Mouse (Mus musculus): ENCODE data around the gene Casp8. TPM values are rescaled to one million over a fixed set of nuclear protein-coding genes. Genes with fewer than 3 reads are reported as not detected.
"Not testable (repeated sequence)": the region's sequence is repeated elsewhere in the genome, so short reads cannot be mapped to it uniquely, and the experiment has no call there.

Casp8 gene
- total and polyA plus RNA-seq, 3 experiments = 36.2 to 59.3 (median 53.3) TPM

DNA sequence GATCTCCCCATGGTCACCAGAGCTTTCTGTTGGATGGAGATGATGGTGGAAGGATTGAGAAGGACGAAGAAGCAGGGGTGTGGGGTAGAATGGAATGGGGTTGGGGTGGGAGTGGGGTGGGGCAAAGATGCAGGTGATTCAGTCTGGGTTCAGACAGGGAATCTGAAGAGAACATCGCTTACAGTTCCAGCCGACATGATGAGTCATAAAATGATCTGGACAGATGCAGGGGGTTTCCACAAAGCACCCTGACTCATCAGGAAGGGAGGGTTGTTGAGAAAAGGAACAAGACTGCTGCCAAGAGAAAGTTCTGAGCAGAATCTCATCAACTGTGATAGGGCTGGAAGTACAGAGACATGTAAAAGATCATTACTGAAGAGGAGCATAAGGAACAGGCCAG is 61.6 kb downstream of the Casp8 start:
- peak; percentile 70 for DNase-seq (ENCODE audit: extremely low read depth)
- dilution Hi-C loops (cut with MboI; ENCODE audit: extremely low pct_ligation_motif_present, extremely low pct_unique_long_range_greater_than_20kb, low sequenced_read_pairs) = not testable (repeated sequence)

DNA sequence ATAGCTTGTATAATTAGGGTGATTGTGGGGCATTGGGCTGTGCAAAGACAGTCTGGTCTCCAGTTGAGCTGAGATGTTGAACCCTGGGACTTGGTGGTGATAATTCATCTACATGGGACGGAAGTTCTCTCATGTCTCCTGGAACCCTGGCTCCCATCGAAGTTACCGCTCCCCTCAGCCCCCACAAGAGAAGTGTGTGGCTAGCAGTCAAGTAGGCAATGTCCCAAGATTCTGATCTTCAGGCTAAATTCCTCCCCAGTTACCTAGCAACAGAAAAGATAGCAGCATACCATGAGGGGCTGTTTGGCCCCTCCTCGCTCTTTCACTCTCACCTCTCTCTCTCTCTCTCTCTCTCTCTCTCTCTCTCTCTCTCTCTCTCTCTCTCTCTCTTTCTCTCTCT is 64.0 kb downstream of the Casp8 start:
- H3K9me3 ChIP-seq (replicated peaks; ENCODE audit: low read length); H3K36me3 ChIP-seq (replicated peaks in 1 of 2; ENCODE audit: control insufficient read depth in 1 of 2, insufficient read depth in 1 of 2, low read length in 1 of 2); DNase-seq (ENCODE audit: extremely low read depth); H3K79me2 ChIP-seq (replicated peaks; ENCODE audit: control insufficient read depth, extremely low read depth, insufficient read depth, poor library complexity, severe bottlenecking); dilution Hi-C loops (cut with MboI; ENCODE audit: extremely low pct_ligation_motif_present, extremely low pct_unique_long_range_greater_than_20kb, low sequenced_read_pairs); H3K27ac ChIP-seq (ENCODE audit: insufficient read depth, low read depth); H3K27me3 ChIP-seq (replicated peaks); H3K4me3 ChIP-seq (replicated peaks in 1 of 3; ENCODE audit: low read depth in 2 of 3, low read length in 2 of 3, poor library complexity in 1 of 3); in situ Hi-C loops (cut with MboI; ENCODE audit: low pct_ligation_motif_present, low pct_unique_long_range_greater_than_20kb, low sequenced_read_pairs); H3K9ac ChIP-seq (ENCODE audit: insufficient read depth, low read depth): not testable (repeated sequence)
- Histone ChIP-seq H3K4me2 (ENCODE audit: insufficient read depth, low read depth, poor library complexity, severe bottlenecking) (0 out of 2 replicates have a peak overlapping the region, but pooled peaks have one; percentile 92), H3K4me1 (ENCODE audit: control insufficient read depth in 1 of 2, insufficient read depth in 2 of 2) (peaks cover 23 to 47% of the 10 kb centered on the region in 2 experiments)

More for the DNA sequence above, 61.6 kb downstream of the Casp8 start:
- H3K9me3 ChIP-seq (replicated peaks; ENCODE audit: low read length); H3K27me3 ChIP-seq (replicated peaks); H3K9ac ChIP-seq (ENCODE audit: insufficient read depth, low read depth); H3K79me2 ChIP-seq (replicated peaks; ENCODE audit: control insufficient read depth, extremely low read depth, insufficient read depth, poor library complexity, severe bottlenecking); in situ Hi-C loops (cut with MboI; ENCODE audit: low pct_ligation_motif_present, low pct_unique_long_range_greater_than_20kb, low sequenced_read_pairs); H3K36me3 ChIP-seq (replicated peaks in 1 of 2; ENCODE audit: control insufficient read depth in 1 of 2, insufficient read depth in 1 of 2, low read length in 1 of 2); H3K4me3 ChIP-seq (replicated peaks in 1 of 3; ENCODE audit: low read depth in 2 of 3, low read length in 2 of 3, poor library complexity in 1 of 3); H3K4me2 ChIP-seq (ENCODE audit: insufficient read depth, low read depth, poor library complexity, severe bottlenecking): not testable (repeated sequence)
- peak; percentile 72 for TF ChIP-seq JUN (IDR thresholded peaks at IDR 0.05; ENCODE audit: insufficient read depth, low read depth, low read length)
- peak; percentile 78 for TF ChIP-seq IRF4 (IDR thresholded peaks at IDR 0.05; ENCODE audit: low read depth, low read length)
- TF ChIP-seq MAFK (IDR thresholded peaks at IDR 0.05; ENCODE audit: insufficient replicate concordance, low read length) = peak; percentile 42; the same call in 1 of the 2 replicates
- TF ChIP-seq JUND (conservative IDR thresholded peaks at IDR 0.05; ENCODE audit: low read depth, low read length) = peak; percentile 80
- TF ChIP-seq TCF12 (IDR thresholded peaks at IDR 0.05; ENCODE audit: low read depth, low read length) = peak; percentile 57; the same call in 1 of the 2 replicates
- TF ChIP-seq ETS1 (conservative IDR thresholded peaks at IDR 0.05; ENCODE audit: low read depth, low read length) = peak; percentile 66
- TF ChIP-seq BHLHE40 (IDR thresholded peaks at IDR 0.05; ENCODE audit: low read depth, low read length) = peak; percentile 13; the same call in 1 of the 2 replicates
- peak; percentile 81 for TF ChIP-seq EP300 (IDR thresholded peaks at IDR 0.05; ENCODE audit: low read length)
- Histone ChIP-seq H3K4me1 (ENCODE audit: control insufficient read depth in 1 of 2, insufficient read depth in 2 of 2) (peaks cover 23 to 61% of the 10 kb centered on the region in 2 experiments), H3K27ac (ENCODE audit: insufficient read depth, low read depth) (peak overlapping the region; percentile 15; the same call in 1 of the 2 replicates)

DNA sequence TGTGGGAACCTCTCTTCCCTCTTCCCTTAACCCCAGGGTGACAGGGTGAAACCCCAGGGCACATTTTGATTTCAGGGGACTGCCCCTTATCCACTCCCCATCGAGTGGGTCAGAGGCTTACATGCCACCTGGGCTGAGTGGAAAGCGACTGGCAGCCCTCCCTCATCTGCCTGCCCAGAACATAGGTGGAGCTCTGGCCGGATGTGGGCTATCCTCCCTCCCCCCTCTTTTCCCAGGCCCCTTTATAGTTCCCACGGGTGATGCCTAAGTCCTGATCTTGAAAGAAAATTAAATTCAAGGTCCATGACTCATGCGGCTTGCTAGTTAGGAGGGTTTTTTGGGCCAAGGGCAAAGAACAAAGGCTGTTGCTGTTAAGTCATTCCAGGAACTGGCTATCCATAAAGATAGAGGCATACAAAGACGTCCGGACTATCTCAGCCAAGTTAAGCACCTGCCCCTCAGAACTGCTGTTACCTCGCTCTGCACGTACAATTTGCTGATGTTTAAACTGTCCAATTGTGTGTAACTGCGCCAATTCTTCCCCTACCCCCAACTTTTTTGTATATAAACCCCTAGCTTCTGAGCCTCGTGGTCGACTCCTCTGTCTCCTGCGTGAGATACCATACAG is 64.7 kb downstream of the Casp8 start:
- peak overlapping the region in 2 of 3 experiments; percentile 20 to 29 for H3K4me3 ChIP-seq (replicated peaks in 1 of 3; ENCODE audit: low read depth in 2 of 3, low read length in 2 of 3, poor library complexity in 1 of 3)
- H3K9me3 ChIP-seq (replicated peaks; ENCODE audit: low read length); H3K36me3 ChIP-seq (replicated peaks in 1 of 2; ENCODE audit: control insufficient read depth in 1 of 2, insufficient read depth in 1 of 2, low read length in 1 of 2); H3K79me2 ChIP-seq (replicated peaks; ENCODE audit: control insufficient read depth, extremely low read depth, insufficient read depth, poor library complexity, severe bottlenecking); dilution Hi-C loops (cut with MboI; ENCODE audit: extremely low pct_ligation_motif_present, extremely low pct_unique_long_range_greater_than_20kb, low sequenced_read_pairs); H3K27me3 ChIP-seq (replicated peaks); in situ Hi-C loops (cut with MboI; ENCODE audit: low pct_ligation_motif_present, low pct_unique_long_range_greater_than_20kb, low sequenced_read_pairs); H3K9ac ChIP-seq (ENCODE audit: insufficient read depth, low read depth): not testable (repeated sequence)
- DNase-seq (ENCODE audit: extremely low read depth) = peak; percentile 82
- H3K4me1 ChIP-seq (ENCODE audit: control insufficient read depth in 1 of 2, insufficient read depth in 2 of 2) = peaks cover 23 to 47% of the 10 kb centered on the region in 2 experiments
- H3K4me2 ChIP-seq (ENCODE audit: insufficient read depth, low read depth, poor library complexity, severe bottlenecking) = peak overlapping the region; percentile 92
- H3K27ac ChIP-seq (ENCODE audit: insufficient read depth, low read depth) = peak overlapping the region; percentile 19; the same call in 1 of the 2 replicates
- TF ChIP-seq EP300 (IDR thresholded peaks at IDR 0.05; ENCODE audit: low read length) (peak; percentile 64), MEF2A (IDR thresholded peaks at IDR 0.05; ENCODE audit: borderline replicate concordance, low read depth, low read length) (0 out of 2 replicates have a peak, but pooled peaks have one; percentile 22), RCOR1 (conservative IDR thresholded peaks at IDR 0.05; ENCODE audit: low read depth, low read length) (0 out of 2 replicates have a peak, but pooled peaks have one; percentile 1), TCF12 (IDR thresholded peaks at IDR 0.05; ENCODE audit: low read depth, low read length) (peak; percentile 86), MXI1 (IDR thresholded peaks at IDR 0.05; ENCODE audit: low read depth, low read length) (0 out of 2 replicates have a peak, but pooled peaks have one; percentile 30), HCFC1 (IDR thresholded peaks at IDR 0.05; ENCODE audit: low read depth, low read length) (0 out of 2 replicates have a peak, but pooled peaks have one; percentile 4), MAZ (IDR thresholded peaks at IDR 0.05; ENCODE audit: low read depth, low read length) (peak; percentile 71), IRF4 (IDR thresholded peaks at IDR 0.05; ENCODE audit: low read depth, low read length) (peak; percentile 65), ETS1 (conservative IDR thresholded peaks at IDR 0.05; ENCODE audit: low read depth, low read length) (peak; percentile 78), BHLHE40 (IDR thresholded peaks at IDR 0.05; ENCODE audit: low read depth, low read length) (peak; percentile 53; the same call in 1 of the 2 replicates), POLR2A (IDR thresholded peaks at IDR 0.05; ENCODE audit: low read depth, low read length) (0 out of 2 replicates have a peak, but pooled peaks have one; percentile 13)

DNA sequence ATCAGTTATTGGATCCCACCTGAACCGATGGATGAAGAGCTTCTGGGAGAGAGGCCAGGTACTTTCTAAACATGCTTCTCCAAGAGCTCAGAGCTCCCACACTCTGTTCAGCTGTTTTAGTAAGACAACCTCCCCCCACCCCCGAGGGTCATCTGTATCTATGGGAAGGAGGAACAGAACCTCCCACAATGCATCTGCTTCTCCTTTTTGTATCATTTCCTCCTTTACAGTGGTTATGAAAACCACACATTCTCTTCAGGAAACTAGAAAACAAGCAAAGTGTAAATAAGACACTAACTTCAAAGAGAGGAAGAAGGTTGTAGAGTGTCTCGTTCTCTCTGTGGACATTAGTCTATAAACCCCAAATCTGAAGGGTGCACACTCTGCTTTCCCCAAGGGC is 65.4 kb downstream of the Casp8 start:
- peak overlapping the region; percentile 92 for H3K4me2 ChIP-seq (ENCODE audit: insufficient read depth, low read depth, poor library complexity, severe bottlenecking)
- H3K36me3 ChIP-seq (replicated peaks in 1 of 2; ENCODE audit: control insufficient read depth in 1 of 2, insufficient read depth in 1 of 2, low read length in 1 of 2); dilution Hi-C loops (cut with MboI; ENCODE audit: extremely low pct_ligation_motif_present, extremely low pct_unique_long_range_greater_than_20kb, low sequenced_read_pairs); H3K9me3 ChIP-seq (replicated peaks; ENCODE audit: low read length); DNase-seq (ENCODE audit: extremely low read depth); H3K27ac ChIP-seq (ENCODE audit: insufficient read depth, low read depth); in situ Hi-C loops (cut with MboI; ENCODE audit: low pct_ligation_motif_present, low pct_unique_long_range_greater_than_20kb, low sequenced_read_pairs); H3K9ac ChIP-seq (ENCODE audit: insufficient read depth, low read depth); H3K79me2 ChIP-seq (replicated peaks; ENCODE audit: control insufficient read depth, extremely low read depth, insufficient read depth, poor library complexity, severe bottlenecking); H3K27me3 ChIP-seq (replicated peaks): not testable (repeated sequence)
- peak overlapping the region in 1 of 3 experiments; percentile 20 for H3K4me3 ChIP-seq (replicated peaks in 1 of 3; ENCODE audit: low read depth in 2 of 3, low read length in 2 of 3, poor library complexity in 1 of 3)
- H3K4me1 ChIP-seq (ENCODE audit: control insufficient read depth in 1 of 2, insufficient read depth in 2 of 2) = peaks cover 23 to 47% of the 10 kb centered on the region in 2 experiments
